Mouse (Mus musculus) small intestine, adult 2 months (tissue): ENCODE measurements around the gene Irf7.

ENCODE experiments used
- CTCF ChIP-seq: fragments of 200-500 bp; IDR thresholded peaks from 2 replicates; pipeline ENCODE4 v1.5.1; 2012; ENCODE audit warnings: low read depth, mild to moderate bottlenecking, control low read depth, inconsistent platforms, low read length, moderate library complexity, mixed read lengths; ENCODE audit not compliant: insufficient replicate concordance, insufficient read length; ENCODE audit errors: extremely low read depth
- POLR2A ChIP-seq: fragments of 200-500 bp; IDR thresholded peaks from 2 replicates; pipeline ENCODE4 v1.6.1; 2012; ENCODE audit warnings: low read depth, mild to moderate bottlenecking, control low read depth, inconsistent platforms, low read length, moderate library complexity

- TF ChIP-seq CTCF, result no peak
- peak; percentile 88 for TF ChIP-seq POLR2A
Observed at GRCm38 (mm10) chr7:141276546-141276945, 10.3 kb upstream of the Irf7 start, which contains the start of gene Cdhr5.
